Mouse (Mus musculus): ENCODE measurements around the gene Defb46. TPM values are rescaled to one million over a fixed set of nuclear protein-coding genes. Genes with fewer than 3 reads are reported as not detected.

Defb46 gene
- not detected in 2 replicates for polyA plus RNA-seq (2015; fragmentation: Nextera tagmentation; extraction: Ambion mirVana)

DNA sequence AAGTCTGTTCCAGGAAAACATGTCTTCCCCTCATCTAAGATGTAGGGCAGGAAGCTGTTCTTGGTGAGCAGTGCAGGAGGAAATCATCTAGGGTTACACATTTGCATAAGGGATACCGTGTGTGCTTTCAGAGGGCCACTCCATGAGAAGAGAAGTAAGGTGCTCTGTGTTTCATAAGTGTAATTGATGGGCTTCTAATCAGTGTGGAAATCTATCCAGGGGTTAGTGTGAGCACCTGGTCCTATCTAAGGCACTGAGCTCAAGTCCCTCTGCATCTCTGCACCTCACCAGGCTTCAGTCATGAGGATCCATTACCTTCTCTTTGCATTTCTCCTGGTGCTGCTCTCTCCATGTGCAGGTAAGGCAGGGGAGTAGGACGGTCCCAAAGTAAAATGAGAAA, at the start of gene Defb46:
Gene Defb46 (plus strand): TSS at position 301 of the 400 bp plus-strand sequence.

GRCm38 (mm10) chr8:19225161-19225560, 14.6 kb upstream of the Defb46 start, which contains the start of gene Defb6:
Gene Defb6 (plus strand): TSS chr8:19225478.

GRCm38 (mm10) chr8:19247280-19247679, 7.6 kb downstream of the Defb46 start, which contains the start of gene Defb5:
Gene Defb5 (plus strand): TSS chr8:19247580.

Other genes with a start within 250 kb of the Defb46 start
- not detected in 2 replicates for gene Defb37, start 248.9 kb upstream of the Defb46 start, polyA plus RNA-seq (2015; fragmentation: Nextera tagmentation; extraction: Ambion mirVana)
- gene Defb38, start 213.3 kb upstream of the Defb46 start, polyA plus RNA-seq (2015; fragmentation: Nextera tagmentation; extraction: Ambion mirVana) = not detected in 2 replicates
- not detected in 2 replicates for gene Defb39, start 175.1 kb upstream of the Defb46 start, polyA plus RNA-seq (2015; fragmentation: Nextera tagmentation; extraction: Ambion mirVana)
- gene Defb12, start 125.1 kb upstream of the Defb46 start, polyA plus RNA-seq (2015; fragmentation: Nextera tagmentation; extraction: Ambion mirVana) = not detected in 2 replicates
- gene Defb34, start 116.2 kb upstream of the Defb46 start, polyA plus RNA-seq (2015; fragmentation: Nextera tagmentation; extraction: Ambion mirVana) = not detected in 2 replicates
- gene Gm45826, start 99.1 kb upstream of the Defb46 start, polyA plus RNA-seq (2015; fragmentation: Nextera tagmentation; extraction: Ambion mirVana) = not detected in 2 replicates
- gene Defb14, start 45.6 kb upstream of the Defb46 start, polyA plus RNA-seq (2015; fragmentation: Nextera tagmentation; extraction: Ambion mirVana) = not detected in 2 replicates
- not detected in 2 replicates for gene Defb4, start 41.2 kb upstream of the Defb46 start, polyA plus RNA-seq (2015; fragmentation: Nextera tagmentation; extraction: Ambion mirVana)
- gene Defb6, start 14.4 kb upstream of the Defb46 start, polyA plus RNA-seq (2015; fragmentation: Nextera tagmentation; extraction: Ambion mirVana) = not detected in 2 replicates
- gene Defb5, start 7.7 kb downstream of the Defb46 start, polyA plus RNA-seq (2015; fragmentation: Nextera tagmentation; extraction: Ambion mirVana) = not detected in 2 replicates
- gene Defb3, start 53.4 kb downstream of the Defb46 start, polyA plus RNA-seq (2015; fragmentation: Nextera tagmentation; extraction: Ambion mirVana) = not detected in 2 replicates
- gene Defb8, start 207.7 kb downstream of the Defb46 start, polyA plus RNA-seq (2015; fragmentation: Nextera tagmentation; extraction: Ambion mirVana) = not detected in 2 replicates